Mouse (Mus musculus) forebrain, embryonic 16.5 days (tissue): ENCODE data around the gene Vsig2. TPM values are rescaled to one million over a fixed set of nuclear protein-coding genes. Genes with fewer than 3 reads are reported as not detected.
A peak's percentile ranks its signal among the peaks of the same experiment; 100 is the strongest.

Source experiments
- ATAC-seq: fragments of 200-750 bp; cut with Nextera tagmentation; 2 replicates; pipeline ENCODE4 v1.8.0; 2017; ENCODE audit warnings: mild to moderate bottlenecking, moderate library complexity
- H3K27ac ChIP-seq: fragments of 300-500 bp; sonication (generic); 2 replicates; pipeline ENCODE4 v1.5.1; 2014; ENCODE audit warnings: low read length, control low read depth
- H3K27me3 ChIP-seq: fragments of 300-500 bp; sonication (generic); replicated peaks from 2 replicates; pipeline ENCODE4 v1.6.1; 2014; ENCODE audit warnings: low read length; ENCODE audit not compliant: control insufficient read depth, insufficient read depth
- H3K36me3 ChIP-seq: fragments of 300-500 bp; sonication (generic); 2 replicates; pipeline ENCODE4 v1.6.1; 2014; ENCODE audit not compliant: control insufficient read depth, insufficient read depth
- H3K4me1 ChIP-seq: fragments of 300-500 bp; sonication (generic); replicated peaks from 2 replicates; pipeline ENCODE4 v1.6.1; 2014; ENCODE audit warnings: low read length; ENCODE audit not compliant: control insufficient read depth, insufficient read depth
- H3K4me2 ChIP-seq: fragments of 300-500 bp; sonication (generic); 2 replicates; pipeline ENCODE4 v1.6.1; 2014; ENCODE audit warnings: mild to moderate bottlenecking, low read length, control low read depth
- H3K4me3 ChIP-seq: fragments of 300-500 bp; sonication (generic); replicated peaks from 2 replicates; pipeline ENCODE4 v1.5.1; 2014; ENCODE audit warnings: mild to moderate bottlenecking, low read length, control low read depth
- H3K9ac ChIP-seq: fragments of 300-500 bp; sonication (generic); replicated peaks from 2 replicates; pipeline ENCODE4 v1.6.1; 2014; ENCODE audit warnings: low read depth, low read length, control low read depth
- H3K9me3 ChIP-seq: fragments of 300-500 bp; sonication (generic); 2 replicates; pipeline ENCODE4 v1.6.1; 2016; ENCODE audit warnings: low read length; ENCODE audit not compliant: control insufficient read depth
- WGBS: fragments of 180-500 bp; shearing (Covaris S2); extraction: QIAGEN DNeasy Blood & Tissue Kit; methylation state at CpG from one replicate; pipeline ENCODE4 v1.1.7; 2014; 5-methylcytosine and 5-hydroxymethylcytosine counted together
- polyA plus RNA-seq: library from polyadenylated mRNA; unstranded; fragments of >200 nt; fragmentation: Nextera tagmentation; extraction: Ambion mirVana; gene quantifications from 2 replicates; pipeline ENCODE4 v1.2.1, GENCODE M21; 2015

Gene Vsig2
- polyA plus RNA-seq, 1 experiment from 2014 or later = 0.86 TPM

- Histone ChIP-seq H3K27me3 (peaks cover 46% of the 10 kb centered on the region), H3K4me1 (peaks cover 17% of the 10 kb centered on the region), H3K9me3 (no peaks in the 10 kb centered on the region), H3K4me3 (peak overlapping the region; percentile 33), H3K9ac (peak overlapping the region; percentile 38), H3K27ac (no peak overlapping the region), H3K4me2 (peak overlapping the region; percentile 57), H3K36me3 (no peaks in the 10 kb centered on the region)
- peak; percentile 52 for ATAC-seq
- WGBS = 3% methylated on average over 32 of the region's 32 CpGs
These were observed 8.8 kb upstream of the Vsig2 start for GRCm38 (mm10) chr9:37530031-37530887.

- Histone ChIP-seq H3K36me3 (no peaks in the 10 kb centered on the region), H3K27ac (no peak overlapping the region), H3K9ac (peak overlapping the region; percentile 42), H3K4me2 (peak overlapping the region; percentile 57), H3K4me3 (peak overlapping the region; percentile 33), H3K27me3 (peaks cover 45% of the 10 kb centered on the region), H3K9me3 (no peaks in the 10 kb centered on the region), H3K4me1 (peaks cover 17% of the 10 kb centered on the region)
- ATAC-seq = peak; percentile 83
- 3% methylated on average over 31 of the region's 31 CpGs for WGBS
These were observed 8.0 kb upstream of the Vsig2 start for GRCm38 (mm10) chr9:37530888-37531705.

GRCm38 (mm10) chr9:37536851-37537250, 2.2 kb upstream of the Vsig2 start:
- Histone ChIP-seq H3K9ac (no peak overlapping the region), H3K36me3 (no peaks in the 10 kb centered on the region), H3K9me3 (no peaks in the 10 kb centered on the region), H3K27ac (no peak overlapping the region), H3K4me1 (no peaks in the 10 kb centered on the region), H3K4me2 (no peak overlapping the region), H3K4me3 (no peak overlapping the region), H3K27me3 (no peaks in the 10 kb centered on the region)
- 87% methylated on average over 4 of the region's 4 CpGs for WGBS
- no peak for ATAC-seq

- Histone ChIP-seq H3K4me1 (no peaks in the 10 kb centered on the region), H3K4me2 (no peak overlapping the region), H3K4me3 (no peak overlapping the region), H3K9me3 (no peaks in the 10 kb centered on the region), H3K27me3 (no peaks in the 10 kb centered on the region), H3K27ac (no peak overlapping the region), H3K36me3 (no peaks in the 10 kb centered on the region), H3K9ac (no peak overlapping the region)
- WGBS = 84% methylated on average over 5 of the region's 5 CpGs
- ATAC-seq = no peak
These were observed 1.3 kb upstream of the Vsig2 start for GRCm38 (mm10) chr9:37537658-37538250.

- ATAC-seq = no peak
- WGBS = 90% methylated on average over 4 of the region's 4 CpGs
These were observed 1.2 kb downstream of the Vsig2 start for GRCm38 (mm10) chr9:37540226-37540625.

GRCm38 (mm10) chr9:37540701-37541575, 1.9 kb downstream of the Vsig2 start:
- H3K27ac ChIP-seq = no peak overlapping the region
- ATAC-seq = no peak
- H3K27me3 ChIP-seq = peaks cover 6% of the 10 kb centered on the region; the same call in 1 of the 2 replicates
- H3K4me3 ChIP-seq = no peak overlapping the region
- 80% methylated on average over 6 of the region's 6 CpGs for WGBS
- H3K36me3 ChIP-seq = no peaks in the 10 kb centered on the region
- no peaks in the 10 kb centered on the region for H3K9me3 ChIP-seq
- H3K9ac ChIP-seq = no peak overlapping the region
- peaks cover 10% of the 10 kb centered on the region for H3K4me1 ChIP-seq
- H3K4me2 ChIP-seq = no peak overlapping the region

More at GRCm38 (mm10) chr9:37540226-37540625, 1.2 kb downstream of the Vsig2 start:
- H3K4me2 ChIP-seq = no peak overlapping the region
- 0 out of 2 replicates have a peak, but pooled peaks cover under 1% of the 10 kb centered on the region for H3K27me3 ChIP-seq
- H3K27ac ChIP-seq = no peak overlapping the region
- H3K4me3 ChIP-seq = no peak overlapping the region
- no peaks in the 10 kb centered on the region for H3K9me3 ChIP-seq
- no peaks in the 10 kb centered on the region for H3K36me3 ChIP-seq
- H3K9ac ChIP-seq = no peak overlapping the region
- H3K4me1 ChIP-seq = peaks cover 9% of the 10 kb centered on the region

GRCm38 (mm10) chr9:37541851-37542642, 3.0 kb downstream of the Vsig2 start:
- 74% methylated on average over 7 of the region's 7 CpGs for WGBS
- no peak for ATAC-seq
- no peak overlapping the region for H3K27ac ChIP-seq
- H3K36me3 ChIP-seq = no peaks in the 10 kb centered on the region
- H3K4me3 ChIP-seq = no peak overlapping the region
- no peak overlapping the region for H3K9ac ChIP-seq
- no peak overlapping the region for H3K4me2 ChIP-seq
- H3K9me3 ChIP-seq = no peaks in the 10 kb centered on the region
- H3K4me1 ChIP-seq = peaks cover 10% of the 10 kb centered on the region
- peaks cover 12% of the 10 kb centered on the region; the same call in 1 of the 2 replicates for H3K27me3 ChIP-seq

GRCm38 (mm10) chr9:37543869-37544440, 4.9 kb downstream of the Vsig2 start:
- H3K4me3 ChIP-seq = peak overlapping the region; percentile 30
- no peaks in the 10 kb centered on the region for H3K9me3 ChIP-seq
- H3K27ac ChIP-seq = no peak overlapping the region
- peaks cover 16% of the 10 kb centered on the region; the same call in 1 of the 2 replicates for H3K27me3 ChIP-seq
- peaks cover 10% of the 10 kb centered on the region for H3K4me1 ChIP-seq
- H3K36me3 ChIP-seq = no peaks in the 10 kb centered on the region
- H3K4me2 ChIP-seq = peak overlapping the region; percentile 48
- 40% methylated on average over 12 of the region's 12 CpGs for WGBS
- ATAC-seq = no peak
- no peak overlapping the region for H3K9ac ChIP-seq
